Mouse (Mus musculus): ENCODE measurements around the gene Fubp3.
"Not testable (repeated sequence)": the region's sequence is repeated elsewhere in the genome, so short reads cannot be mapped to it uniquely, and the experiment has no call there.

Fubp3 gene

DNA sequence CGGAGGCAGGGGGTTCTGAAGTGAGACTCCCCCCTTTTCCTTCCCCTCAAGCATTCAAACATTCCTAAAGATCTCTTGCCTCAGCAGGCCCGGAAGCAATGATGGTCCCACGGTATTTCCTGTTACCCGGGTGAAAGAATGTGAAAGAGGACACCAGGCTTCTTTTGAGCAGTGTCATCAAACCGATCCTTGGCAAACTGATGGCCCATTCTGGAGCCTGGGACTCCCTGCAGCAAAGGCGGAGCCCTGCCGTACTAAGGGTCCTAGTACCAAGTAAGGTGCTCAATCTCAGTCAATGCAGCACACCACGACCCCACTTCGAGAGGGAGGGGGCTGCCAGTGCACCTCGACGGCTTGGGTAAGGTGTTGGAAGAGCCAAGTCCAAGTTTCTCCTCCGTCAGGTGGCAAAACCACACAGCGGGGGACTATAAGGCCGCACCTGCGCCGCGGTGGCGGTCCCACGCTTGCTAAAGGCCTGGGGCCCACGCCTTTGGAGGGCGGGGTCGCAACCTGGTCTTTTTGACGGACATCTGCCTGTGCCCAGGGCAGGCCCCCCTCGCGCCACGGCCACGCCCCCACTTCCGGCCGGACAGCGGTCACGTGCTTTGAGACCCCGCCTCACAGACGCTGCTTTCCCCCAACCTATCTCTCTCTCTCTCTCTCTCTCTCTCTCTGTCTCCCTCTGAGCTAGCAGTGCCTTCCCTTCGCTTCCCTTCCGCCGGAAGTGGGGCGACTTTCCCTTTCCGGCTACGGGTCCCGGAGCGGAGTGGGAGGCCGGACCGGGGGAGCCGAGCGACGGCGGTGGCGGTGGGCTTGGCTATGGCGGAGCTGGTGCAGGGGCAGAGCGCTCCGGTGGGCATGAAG lies at the start of gene Fubp3:
TSS of gene Fubp3 (plus strand) at position 601 of the 864 bp plus-strand sequence.
- peak; percentile 85 to 88 for DNase-seq

DNA sequence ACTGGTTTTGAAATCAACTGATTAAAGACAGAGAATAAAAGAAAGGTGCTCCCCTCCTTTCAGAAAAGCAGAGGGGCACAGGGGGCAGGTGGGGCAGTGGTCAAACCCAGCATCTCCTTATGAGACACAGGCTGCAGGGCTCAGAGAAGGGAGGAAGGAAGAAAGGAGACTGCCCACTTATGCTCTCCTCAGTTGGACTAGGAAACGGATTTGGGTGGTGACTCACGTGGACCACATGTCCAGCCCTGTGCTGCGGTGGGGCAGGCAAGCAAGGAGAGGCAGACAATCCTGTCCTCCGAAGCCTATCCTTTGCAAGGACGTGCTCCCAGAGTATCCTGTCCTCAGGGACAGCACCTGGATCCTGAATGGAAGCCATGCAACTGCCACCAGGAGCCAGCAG lies 47.8 kb upstream of the Fubp3 start:
- DNase-seq = no peak

DNA sequence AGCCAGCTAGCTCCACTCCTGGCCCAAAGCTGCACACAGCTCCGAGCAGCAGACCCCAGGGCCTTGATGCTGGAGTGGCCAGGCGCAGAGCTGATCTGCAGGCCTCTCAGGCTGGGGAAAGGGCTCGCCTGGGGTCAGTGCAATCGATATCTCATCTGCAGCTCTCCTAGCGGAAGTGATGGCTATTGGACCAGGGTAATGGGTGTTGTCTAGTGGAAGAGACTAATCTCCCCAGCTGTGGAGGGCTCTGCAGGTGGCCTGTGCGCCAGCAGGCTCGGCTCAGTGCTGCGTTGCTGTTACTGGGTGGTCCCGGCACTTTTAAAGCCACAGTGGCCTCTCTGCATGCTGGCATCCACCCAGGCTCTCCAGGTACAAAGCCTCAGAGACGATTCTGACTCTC lies 46.7 kb upstream of the Fubp3 start:
- DNase-seq = no peak

DNA sequence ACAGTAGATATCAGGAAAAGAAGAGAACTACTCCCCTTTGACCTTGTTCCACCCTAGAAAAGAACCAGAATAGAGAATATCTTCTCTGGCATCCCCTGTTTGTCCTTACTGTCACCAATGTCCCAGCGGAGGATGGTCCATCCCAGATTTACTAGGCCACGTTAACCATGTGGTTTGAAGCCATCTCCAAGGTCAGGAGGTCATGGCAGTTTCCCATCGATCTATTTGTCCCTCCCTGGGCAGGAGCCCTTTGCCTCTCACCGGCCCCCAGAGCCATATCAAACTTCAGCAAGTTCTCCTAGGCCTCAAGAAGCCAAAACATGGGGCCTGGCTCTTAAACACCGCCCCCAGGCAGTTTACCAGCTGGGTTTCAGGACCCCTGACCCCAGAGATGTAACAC lies 42.2 kb upstream of the Fubp3 start:
- no peak for DNase-seq

DNA sequence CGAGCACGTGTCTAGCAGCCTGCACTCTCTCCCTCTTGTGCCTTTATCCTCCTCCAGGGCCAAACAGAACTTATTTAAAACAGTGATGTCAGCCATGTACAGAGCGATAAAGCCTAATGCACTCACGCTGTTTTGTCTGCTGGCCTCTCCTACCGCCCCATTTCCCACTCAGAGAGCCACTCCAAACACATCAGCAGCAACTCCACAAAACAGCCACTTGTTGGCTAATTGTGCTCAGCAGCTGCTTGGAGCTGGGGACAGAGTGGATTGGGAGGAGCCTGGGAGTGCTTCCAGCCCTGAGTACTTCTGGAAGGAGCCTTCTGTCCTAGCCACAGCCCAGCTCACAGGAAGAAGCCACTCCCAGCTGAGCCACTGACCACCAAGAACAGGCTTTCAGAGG lies 35.4 kb upstream of the Fubp3 start:
- no peak for DNase-seq

DNA sequence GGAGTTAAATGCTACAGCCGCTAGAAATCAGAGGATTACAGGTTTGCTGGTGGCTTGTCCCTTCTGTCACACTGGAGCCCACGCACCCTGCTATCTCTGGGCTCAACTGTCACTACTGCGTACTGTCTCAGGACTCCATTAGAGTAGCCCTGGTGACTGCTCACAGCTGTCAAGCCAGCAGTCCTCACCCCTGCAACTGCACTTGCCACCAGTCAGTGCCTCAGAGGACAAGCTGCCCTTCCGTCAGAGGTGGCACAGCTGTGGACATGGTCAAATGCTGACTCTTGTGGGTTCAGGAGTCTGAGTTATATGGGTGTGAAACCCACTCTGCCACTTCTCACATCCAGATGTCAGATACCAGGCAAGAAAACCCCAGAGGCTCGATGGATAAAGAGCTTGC lies 33.7 kb upstream of the Fubp3 start:
- no peak for DNase-seq

DNA sequence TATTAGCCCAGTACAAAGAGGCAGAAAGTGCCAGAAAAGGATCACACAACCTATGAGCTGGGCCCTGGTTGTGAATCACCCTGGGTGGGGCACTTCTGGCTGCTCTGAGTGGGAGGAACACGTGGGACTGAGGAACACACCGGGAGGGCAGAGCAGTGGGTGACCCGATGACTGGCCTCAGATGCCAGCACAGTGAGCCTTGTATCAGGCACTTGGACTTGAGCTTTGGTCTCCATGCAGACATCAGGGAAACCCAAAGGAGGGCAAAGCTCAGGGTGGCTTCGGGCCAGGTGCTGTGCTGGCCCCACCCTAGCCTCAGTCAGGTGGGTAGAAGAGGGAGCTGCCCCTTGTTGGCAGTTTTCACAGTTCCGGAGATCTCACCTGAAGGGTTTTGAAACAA lies 30.9 kb upstream of the Fubp3 start:
- no peak for DNase-seq

DNA sequence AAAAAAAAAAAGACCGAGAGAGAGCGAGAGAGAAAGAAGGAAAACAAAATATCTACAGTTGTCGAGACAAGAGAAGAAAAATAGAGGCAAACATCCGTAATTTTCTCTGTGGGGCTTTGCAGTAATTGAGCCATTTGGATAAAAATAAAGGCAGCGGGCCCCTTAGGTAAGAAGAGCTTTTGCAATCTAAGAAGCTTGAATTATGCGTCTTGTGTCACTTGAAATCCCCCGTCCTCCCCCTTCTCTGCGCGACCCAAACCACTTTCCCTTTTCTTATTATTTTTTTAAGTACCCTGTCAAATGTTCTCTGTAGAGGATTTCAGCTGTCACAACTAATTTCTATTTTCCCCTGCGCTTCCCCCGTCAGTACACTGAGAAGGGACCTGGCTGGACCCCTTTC lies 24.7 kb upstream of the Fubp3 start:
- DNase-seq = no peak

DNA sequence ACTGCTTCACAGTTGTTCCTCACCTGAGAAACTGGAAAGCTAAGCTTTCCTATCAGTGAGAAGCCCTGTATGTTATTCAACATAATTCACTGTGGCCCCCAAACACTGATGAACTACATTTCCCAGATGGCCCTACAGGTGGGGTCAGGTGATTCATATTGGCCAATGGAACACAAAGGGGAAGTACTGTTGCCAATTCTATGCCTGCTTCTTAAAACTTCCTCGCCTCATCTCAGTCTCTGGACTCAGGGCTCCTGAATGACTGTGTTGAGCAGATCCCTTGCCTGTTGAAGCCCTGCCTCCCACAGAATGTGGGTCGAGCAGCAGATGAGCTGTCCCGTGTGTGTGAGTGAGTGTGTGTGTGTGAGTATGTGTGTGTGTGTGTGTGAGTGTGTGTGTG lies 21.9 kb upstream of the Fubp3 start:
- DNase-seq = no peak

DNA sequence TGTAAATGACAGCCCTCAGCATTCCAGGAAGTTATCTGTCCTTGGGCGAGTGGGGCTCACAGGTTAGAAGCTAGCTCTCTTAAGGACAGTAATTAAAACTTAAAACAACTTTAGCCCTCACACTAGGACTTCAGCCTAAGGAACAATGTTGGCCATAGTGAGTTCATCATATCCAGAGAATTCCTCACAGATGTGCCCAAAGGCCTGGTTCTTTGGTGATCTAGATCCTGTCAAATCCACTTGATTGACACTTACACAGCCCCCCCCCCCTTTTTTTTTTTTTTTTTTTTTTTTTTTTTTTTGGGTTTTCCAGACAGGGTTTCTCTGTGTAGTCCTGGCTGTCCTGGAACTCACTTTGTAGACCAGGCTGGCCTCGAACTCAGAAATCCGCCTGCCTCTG lies 21.1 kb upstream of the Fubp3 start:
- not testable (repeated sequence) for DNase-seq

DNA sequence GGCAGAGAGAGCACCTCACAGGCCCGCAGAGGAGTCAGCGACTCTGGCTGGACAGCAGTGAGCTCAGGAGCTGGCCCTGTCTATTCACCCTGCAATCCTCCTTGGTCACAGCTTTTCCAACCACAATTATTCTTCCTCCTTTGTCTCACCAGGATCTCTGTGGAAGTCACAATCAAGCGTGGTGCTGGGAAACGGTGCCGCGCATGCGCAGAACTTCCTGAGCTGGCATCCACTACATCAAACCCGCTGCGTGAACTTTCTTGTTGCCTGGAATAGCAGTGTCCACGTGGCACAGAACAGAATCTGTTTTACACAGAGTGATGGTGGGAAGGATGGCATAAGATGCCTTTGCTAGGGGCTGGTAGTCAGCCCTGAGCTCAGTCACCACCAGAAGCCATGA lies 20.5 kb upstream of the Fubp3 start:
- DNase-seq = no peak

DNA sequence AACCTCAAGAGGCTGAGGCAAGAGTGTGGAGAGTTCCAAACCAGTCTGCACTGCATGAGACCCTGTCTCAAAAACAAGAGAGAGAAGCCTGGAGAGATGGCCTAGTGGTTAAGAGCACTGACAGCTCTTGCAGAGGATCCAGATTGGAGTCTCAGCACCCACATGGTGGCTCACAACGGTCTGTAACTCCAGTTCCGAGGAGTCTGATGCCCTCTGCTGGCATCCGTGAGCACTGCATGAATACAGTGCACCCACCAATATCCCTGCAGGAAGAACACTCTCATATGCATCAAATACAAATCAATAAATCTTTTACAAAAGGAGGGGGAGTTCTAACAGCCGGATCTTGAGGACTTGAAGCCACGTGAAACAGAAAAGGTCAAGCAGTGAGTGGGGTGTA lies 17.8 kb upstream of the Fubp3 start:
- no peak for DNase-seq

DNA sequence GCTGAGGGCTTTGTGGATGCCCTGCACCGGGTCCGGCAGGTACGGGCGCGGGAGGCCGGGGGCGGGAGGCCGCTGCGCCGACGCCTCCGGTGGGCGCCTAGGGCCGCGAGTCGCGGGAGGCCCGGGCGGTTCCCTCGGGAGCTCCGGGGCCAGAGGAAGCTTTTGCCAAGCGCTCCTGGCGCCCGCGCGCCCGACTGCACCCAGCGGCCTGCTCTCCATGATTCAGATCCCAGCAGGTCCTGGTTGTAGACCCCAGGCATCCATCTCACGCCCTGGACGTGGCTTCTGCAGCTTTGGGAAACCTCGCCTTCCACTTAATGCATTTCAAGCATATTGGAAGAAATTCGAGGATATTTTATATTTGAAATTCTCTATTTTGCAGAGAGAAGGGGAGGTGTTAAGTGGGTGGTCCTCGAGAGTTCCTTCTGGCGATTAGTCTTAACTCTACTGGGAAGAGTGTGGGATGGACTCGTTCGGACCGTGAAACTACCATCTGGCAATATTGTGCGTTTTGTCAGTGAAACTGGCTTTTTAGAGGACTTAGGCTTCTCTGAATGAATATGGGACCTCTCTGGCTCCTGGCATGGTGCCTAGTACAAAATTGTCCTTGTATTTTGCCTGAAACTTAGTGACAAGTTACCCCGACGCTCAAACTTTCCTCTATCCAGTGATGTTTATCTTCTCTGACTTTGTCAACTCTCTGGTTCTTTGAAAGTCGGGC lies 624 bp downstream of the Fubp3 start:
- peak in 1 of 2 experiments; percentile 15 for DNase-seq

DNA sequence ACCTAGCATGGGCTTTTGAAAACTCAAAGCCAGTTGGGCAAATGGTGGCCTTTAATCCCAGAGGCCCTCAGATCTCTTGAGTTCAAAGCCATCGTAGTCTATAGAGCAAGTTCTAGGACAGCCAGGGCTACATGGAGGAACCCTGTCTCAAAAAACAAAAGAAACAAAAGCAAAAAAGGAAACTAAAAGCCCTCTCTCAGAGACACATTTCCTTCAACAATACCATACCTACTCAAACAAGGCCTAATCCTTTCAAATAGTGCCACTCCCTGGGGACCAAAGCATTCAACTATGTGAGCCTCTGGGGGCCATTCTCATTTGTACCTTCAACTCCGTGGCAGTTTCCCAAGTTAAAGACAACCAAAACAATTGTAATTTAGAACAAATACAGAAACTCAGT lies 9.2 kb downstream of the Fubp3 start:
- no peak for DNase-seq

DNA sequence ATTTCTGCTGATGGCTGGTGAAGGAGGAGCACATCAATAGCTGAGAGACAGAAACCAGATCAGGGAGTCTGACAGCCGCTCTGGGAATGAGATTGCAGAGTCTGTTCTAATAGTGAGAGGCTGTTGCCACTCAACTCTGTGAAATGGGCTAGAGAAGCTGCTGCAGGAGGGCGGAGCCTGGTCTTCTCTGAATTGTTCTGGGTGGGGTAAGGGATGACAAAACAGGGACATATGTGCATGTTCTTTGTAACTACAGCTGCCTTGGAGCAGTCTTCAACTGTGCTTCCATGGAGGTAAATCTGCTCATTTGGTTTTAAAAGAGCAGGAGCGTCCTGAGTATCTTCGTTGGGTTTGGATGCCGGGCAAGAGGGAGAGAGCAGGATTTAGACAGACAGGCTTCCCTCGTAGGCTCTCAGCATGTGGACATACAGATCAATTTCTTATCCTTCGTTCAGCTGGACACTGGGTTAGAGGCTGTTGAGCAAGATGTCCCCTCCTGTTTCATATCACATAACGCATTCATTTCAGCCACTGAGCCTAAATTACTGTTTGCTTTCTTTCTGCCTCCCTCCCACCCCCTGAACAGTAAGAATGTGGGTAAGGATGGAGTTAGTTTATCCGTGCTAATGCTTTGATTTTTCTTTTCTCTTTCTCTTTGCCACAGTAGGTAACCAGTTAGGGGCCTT lies 19.5 kb downstream of the Fubp3 start:
- DNase-seq = no peak

DNA sequence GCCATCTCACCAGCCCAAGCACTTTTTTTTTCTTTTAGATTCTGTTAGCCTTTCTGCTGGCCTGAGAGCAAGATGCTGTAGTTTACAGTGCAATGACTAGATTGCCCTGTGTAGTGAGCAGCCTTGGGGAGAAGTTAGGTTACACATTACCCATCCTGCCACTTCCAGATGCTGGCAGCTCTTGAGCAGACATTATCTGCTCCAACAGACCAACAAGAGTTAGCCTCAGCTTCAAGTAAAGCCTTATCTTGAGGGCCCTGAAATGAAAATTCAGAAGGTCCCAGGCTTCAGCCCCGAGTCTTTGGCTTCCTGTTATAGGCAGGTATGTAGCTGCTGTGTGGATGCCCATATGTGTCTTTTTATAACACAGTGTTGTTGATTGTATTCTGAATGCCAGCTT lies 35.1 kb downstream of the Fubp3 start:
- no peak for DNase-seq

DNA sequence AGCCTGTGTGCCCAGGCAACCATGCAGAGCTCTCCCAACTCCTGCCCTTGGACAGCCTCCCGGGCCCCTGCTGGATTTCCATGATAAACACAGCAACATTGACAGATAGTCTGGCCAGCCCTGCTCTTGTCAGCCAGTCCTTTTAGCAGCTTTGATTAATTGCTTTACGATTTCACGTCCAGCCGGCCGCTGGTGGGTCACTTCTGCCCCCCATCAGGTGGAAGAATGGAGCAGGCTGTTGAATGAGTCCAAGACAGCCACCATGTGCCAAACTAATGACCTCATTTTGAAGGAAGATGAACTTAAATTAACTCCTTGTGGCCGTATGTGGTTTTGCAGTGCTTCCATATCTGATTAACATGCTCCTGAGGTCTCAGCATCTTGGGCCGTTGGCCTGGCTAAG lies 37.4 kb downstream of the Fubp3 start:
- DNase-seq = peak; percentile 25 to 30

DNA sequence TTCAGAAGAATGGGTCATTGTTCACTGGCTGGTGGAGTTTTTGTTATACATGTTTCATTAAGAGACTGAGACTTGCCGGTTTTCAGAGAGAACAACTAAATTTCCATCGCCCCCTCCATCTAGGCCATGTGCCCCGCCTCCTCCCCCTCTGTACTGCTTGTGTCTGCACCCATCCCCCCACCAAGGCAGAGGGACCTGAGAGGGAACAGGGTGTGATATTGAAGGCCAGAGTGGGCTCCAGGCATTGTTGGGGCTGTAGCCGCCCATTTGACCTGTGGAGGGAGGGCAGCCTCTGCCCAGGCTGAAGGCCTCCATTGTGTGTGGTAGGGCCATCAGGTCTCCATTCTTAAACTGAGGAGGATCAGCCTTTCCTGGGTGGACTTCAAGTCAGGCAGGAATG lies 38.5 kb downstream of the Fubp3 start:
- DNase-seq = no peak

DNA sequence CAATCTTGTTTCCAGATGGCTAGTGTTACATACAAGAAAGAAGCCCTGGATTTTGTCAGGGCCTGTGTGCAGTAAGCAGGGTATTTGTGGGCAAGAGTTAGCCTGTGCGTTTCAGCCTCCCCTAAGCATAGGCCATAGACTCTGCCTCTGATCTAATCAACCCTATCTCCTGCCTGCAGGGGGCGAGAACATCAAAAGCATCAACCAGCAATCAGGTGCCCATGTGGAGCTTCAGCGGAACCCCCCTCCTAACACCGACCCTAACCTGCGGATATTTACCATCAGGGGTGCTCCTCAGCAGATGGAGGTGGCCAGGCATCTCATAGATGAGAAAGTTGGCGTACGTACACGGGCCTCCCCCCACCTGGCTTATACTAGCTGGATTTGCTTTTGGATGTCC lies 38.9 kb downstream of the Fubp3 start:
- DNase-seq = no peak

DNA sequence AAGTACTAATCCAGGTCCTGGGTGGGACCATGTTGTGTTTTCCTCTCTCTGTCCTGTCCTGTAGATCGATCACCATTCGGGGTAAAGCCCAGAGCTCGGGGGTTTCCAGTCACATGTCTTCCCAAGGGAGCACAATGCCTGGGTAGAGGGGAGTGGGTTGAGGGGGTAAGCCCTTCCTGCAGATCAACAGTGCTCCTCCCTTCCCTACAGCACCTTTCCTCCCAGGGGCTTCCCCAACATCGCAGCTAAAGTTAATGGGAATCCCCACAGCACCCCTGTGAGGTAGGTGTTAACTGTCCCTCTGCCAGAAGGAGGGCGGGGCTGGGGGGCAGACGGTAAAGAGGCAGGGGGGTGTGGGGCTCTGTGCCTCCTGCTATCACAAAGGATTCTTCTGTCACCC lies 40.2 kb downstream of the Fubp3 start:
- no peak for DNase-seq

DNA sequence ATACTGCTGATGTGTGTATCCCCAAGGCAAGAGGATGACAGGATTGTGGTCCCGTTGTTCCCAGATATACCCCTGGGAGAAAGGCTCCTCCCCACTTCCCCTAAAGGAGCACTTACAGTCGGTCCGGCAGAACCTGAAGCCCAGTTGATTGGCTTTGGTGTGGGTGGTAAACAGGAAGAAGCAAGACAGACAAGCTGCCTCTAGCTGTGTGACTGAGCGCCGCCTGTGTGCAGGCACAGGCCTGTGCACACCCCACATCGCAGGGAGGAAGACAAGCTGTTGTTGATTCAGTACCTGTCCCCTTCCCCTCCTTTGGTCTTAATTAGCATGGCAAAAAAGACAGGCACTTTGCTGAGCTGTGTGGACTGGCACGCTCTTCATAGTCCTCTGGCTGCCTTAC lies 41.3 kb downstream of the Fubp3 start:
- DNase-seq = no peak

DNA sequence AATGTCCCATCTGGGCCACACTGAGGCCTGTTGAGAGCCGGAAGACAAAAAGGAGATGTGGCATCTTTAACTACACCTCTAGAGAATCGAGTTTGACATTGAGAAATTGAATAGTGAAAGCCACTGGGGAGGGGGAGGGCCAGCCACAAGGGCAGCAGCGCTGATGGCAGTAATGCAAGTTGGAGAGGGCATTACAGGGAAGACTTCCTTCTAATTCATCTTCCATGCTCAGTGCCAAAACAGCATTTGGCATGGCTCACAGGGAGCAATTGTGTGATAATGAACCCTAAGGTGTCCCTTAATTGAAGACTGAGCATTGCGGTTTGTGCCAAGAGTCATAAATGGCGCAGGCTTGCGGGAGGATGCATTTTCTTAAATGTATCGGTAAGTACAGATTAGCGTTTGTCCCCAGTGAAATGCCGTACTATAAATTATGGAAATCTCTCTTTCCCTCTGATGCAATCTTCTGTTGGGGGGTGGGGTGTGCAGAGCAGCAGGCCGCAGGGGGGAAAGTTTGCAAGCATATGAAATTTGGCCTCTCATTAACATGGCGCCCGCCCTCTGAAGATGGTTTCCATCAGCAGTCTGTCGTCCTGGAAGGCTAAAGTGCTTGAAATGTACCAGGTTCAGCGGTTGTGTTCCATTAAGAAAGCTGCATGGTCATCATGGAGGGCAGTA lies 46.2 kb downstream of the Fubp3 start:
- DNase-seq = no peak

DNA sequence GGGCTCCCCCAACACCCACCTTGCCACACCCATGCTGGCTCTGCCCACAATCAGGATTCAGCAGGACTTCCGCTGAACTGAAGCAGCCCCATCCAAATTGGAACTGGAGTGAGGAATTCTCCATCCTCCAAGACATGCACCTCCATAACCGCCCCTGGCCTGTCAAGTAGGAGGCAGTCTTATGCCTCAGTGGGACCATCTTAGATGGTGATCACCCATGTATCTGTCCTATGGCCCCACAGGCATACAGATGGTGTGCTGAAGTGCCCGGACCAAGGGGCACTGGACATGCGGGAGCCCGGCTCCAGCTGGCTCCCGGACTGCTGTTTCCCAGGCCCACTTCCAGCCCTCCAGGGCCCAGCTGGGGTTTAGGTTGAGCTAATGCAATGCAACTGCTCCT lies 46.8 kb downstream of the Fubp3 start:
- no peak for DNase-seq

Measured in cerebellum, postnatal 36 days (tissue).